In genomic region chr11:43213134-43213533, GRCm38 (mm10) we compare ENCODE assay signal across 12 mouse cellular contexts.
DNase-seq lines count a peak whose midpoint lies in the region; ATAC-seq and TF ChIP-seq lines count a peak whose summit lies in the region.
"Had no signal": no experiment of that assay in that cellular context is flagged by ENCODE, and none has a peak within 500 bp of the region (broad histone marks: within the 10 kb centered on the region; RNA-seq: fewer than 3 reads in every experiment).

No protein-coding gene starts in this region.

- H3K27ac ChIP-seq in heart, adult 2 months = no peak overlapping the region
- H3K27ac ChIP-seq in heart, embryonic 12.5 days (ENCODE audit: poor library complexity, severe bottlenecking) = no peak overlapping the region
- H3K27ac ChIP-seq: intestine, embryonic 15.5 days had no signal

- no peaks in the 10 kb centered on the region; the same call in 1 of the 2 replicates for H3K4me1 ChIP-seq in heart, adult 2 months (ENCODE audit: control insufficient read depth, insufficient read depth, low read length)
- H3K4me1 ChIP-seq in heart, embryonic 12.5 days (replicated peaks) = peaks cover 5% of the 10 kb centered on the region; the same call in 1 of the 2 replicates
- H3K4me1 ChIP-seq in lung, adult 2 months (ENCODE audit: control insufficient read depth, insufficient read depth, low read length) = peaks cover 2% of the 10 kb centered on the region; the same call in 1 of the 2 replicates
- H3K4me1 ChIP-seq: intestine, embryonic 15.5 days had no signal

- no peak for DNase-seq in heart, adult 2 months
- DNase-seq in lung, adult 2 months = no peak
- no peak for DNase-seq in lung, postnatal 25 days (ENCODE audit: low spot score)
- peak; percentile 21 for DNase-seq in brain, adult 2 months (ENCODE audit: low read depth, low spot score)
- DNase-seq in adrenal gland, postnatal 25 days = no peak
- DNase-seq: heart, adult 11 months; right cerebral cortex, postnatal 4 days; thymus, postnatal 36 days had no signal

- TF ChIP-seq POLR2A in heart, adult 2 months (IDR thresholded peaks at IDR 0.05; ENCODE audit: insufficient read depth, low read depth, low read length) = no peak
- TF ChIP-seq POLR2A in lung, adult 2 months (IDR thresholded peaks at IDR 0.05; ENCODE audit: borderline replicate concordance, extremely low read depth, low read depth, low read length) = no peak

- H3K36me3 ChIP-seq in heart, adult 2 months (ENCODE audit: control insufficient read depth, insufficient read depth, low read length) = no peaks in the 10 kb centered on the region
- no peaks in the 10 kb centered on the region for H3K36me3 ChIP-seq in heart, embryonic 12.5 days
- H3K36me3 ChIP-seq: intestine, embryonic 15.5 days had no signal

- H3K79me2 ChIP-seq in heart, adult 2 months (replicated peaks; ENCODE audit: control insufficient read depth, insufficient read depth, low read length) = no peaks in the 10 kb centered on the region

- no peak for TF ChIP-seq EP300 in heart, adult 2 months (IDR thresholded peaks at IDR 0.05; ENCODE audit: insufficient read depth, low read depth, low read length)

- peak; percentile 72 for TF ChIP-seq CTCF in heart, adult 2 months (IDR thresholded peaks at IDR 0.05)
- peak; percentile 63 for TF ChIP-seq CTCF in lung, adult 2 months (IDR thresholded peaks at IDR 0.05; ENCODE audit: insufficient read depth, low read length)

- no peaks in the 10 kb centered on the region for H3K9me3 ChIP-seq in heart, embryonic 12.5 days (replicated peaks)
- H3K9me3 ChIP-seq: intestine, embryonic 15.5 days had no signal

- H3K27me3 ChIP-seq in heart, adult 2 months (ENCODE audit: control insufficient read depth, insufficient read depth, low read length) = no peaks in the 10 kb centered on the region
- no peaks in the 10 kb centered on the region for H3K27me3 ChIP-seq in heart, embryonic 12.5 days (replicated peaks)
- H3K27me3 ChIP-seq: intestine, embryonic 15.5 days had no signal

- H3K4me2 ChIP-seq in heart, embryonic 12.5 days = no peak overlapping the region
- H3K4me2 ChIP-seq: intestine, embryonic 15.5 days had no signal

- WGBS in heart, adult 2 months = 17% methylated on average over 1 of the region's 1 CpGs
- WGBS in heart, embryonic 12.5 days = 7% methylated on average over 1 of the region's 1 CpGs
- WGBS in lung, adult 2 months = 15% methylated on average over 1 of the region's 1 CpGs

- no peak overlapping the region for H3K4me3 ChIP-seq in heart, adult 2 months
- no peak overlapping the region for H3K4me3 ChIP-seq in heart, embryonic 12.5 days
- no peak overlapping the region for H3K4me3 ChIP-seq in lung, adult 2 months (replicated peaks; ENCODE audit: extremely low read depth, low read depth, low read length)
- H3K4me3 ChIP-seq: intestine, embryonic 15.5 days had no signal

- ATAC-seq in heart, embryonic 12.5 days (ENCODE audit: insufficient number of reproducible peaks, low FRiP score) = no peak
- ATAC-seq in neutrophil, adult 5-6 weeks (ENCODE audit: extremely low read depth, insufficient number of reproducible peaks, low FRiP score, poor library complexity, severe bottlenecking) = peak; percentile 39; the same call in 1 of the 2 replicates
- ATAC-seq in inflammation-experienced regulatory T-cells, adult 6 months = no peak
- ATAC-seq: intestine, embryonic 15.5 days had no signal

- intact Hi-C loops in heart, adult 2 months (cut with DNase I) = loop anchor here (2.0 kb wide), 1 partner anchor 136 kb away; no protein-coding TSS in a partner anchor

- H3K9ac ChIP-seq in heart, adult 2 months (ENCODE audit: low read depth, low read length) = no peak overlapping the region
- no peak overlapping the region for H3K9ac ChIP-seq in heart, embryonic 12.5 days
- H3K9ac ChIP-seq: intestine, embryonic 15.5 days had no signal
